Mouse (Mus musculus) kidney, embryonic 16.5 days (tissue): ENCODE measurements around the gene Ifrd2. TPM values are rescaled to one million over a fixed set of nuclear protein-coding genes. Genes with fewer than 3 reads are reported as not detected.

Experiments
- ATAC-seq: fragments of 200-750 bp; cut with Nextera tagmentation; 2 replicates; pipeline ENCODE4 v1.8.0; 2017; ENCODE audit warnings: moderate TSS enrichment; ENCODE audit not compliant: low FRiP score, low TSS enrichment
- H3K27ac ChIP-seq: fragments of 300-500 bp; sonication (generic); 2 replicates; pipeline ENCODE4 v1.5.1; 2014; ENCODE audit warnings: low read length
- H3K27me3 ChIP-seq: fragments of 300-500 bp; sonication (generic); 2 replicates; pipeline ENCODE4 v1.6.1; 2014; ENCODE audit warnings: low read length, control low read depth, mixed read lengths; ENCODE audit not compliant: insufficient read depth
- H3K36me3 ChIP-seq: fragments of 300-500 bp; sonication (generic); 2 replicates; pipeline ENCODE4 v1.6.1; 2014; ENCODE audit warnings: low read length, control low read depth, mixed read lengths; ENCODE audit not compliant: insufficient read depth
- H3K4me1 ChIP-seq: fragments of 300-500 bp; sonication (generic); 2 replicates; pipeline ENCODE4 v1.6.1; 2014; ENCODE audit warnings: low read length, control low read depth, mixed read lengths; ENCODE audit not compliant: insufficient read depth
- H3K4me2 ChIP-seq: fragments of 300-500 bp; sonication (generic); replicated peaks from 2 replicates; pipeline ENCODE4 v1.6.1; 2014; ENCODE audit warnings: low read depth, low read length
- H3K4me3 ChIP-seq: fragments of 300-500 bp; sonication (generic); 2 replicates; pipeline ENCODE4 v1.5.1; 2014; ENCODE audit warnings: mild to moderate bottlenecking, low read length
- H3K9ac ChIP-seq: fragments of 300-500 bp; sonication (generic); replicated peaks from 2 replicates; pipeline ENCODE4 v1.6.1; 2014; ENCODE audit warnings: low read length
- H3K9me3 ChIP-seq: fragments of 300-500 bp; sonication (generic); 2 replicates; pipeline ENCODE4 v1.6.1; 2016; ENCODE audit warnings: low read length, control low read depth
- WGBS: fragments of 180-500 bp; shearing (Covaris S2); extraction: QIAGEN DNeasy Blood & Tissue Kit; methylation state at CpG from one replicate; pipeline ENCODE4 v1.1.7; 2014; 5-methylcytosine and 5-hydroxymethylcytosine counted together
- polyA plus RNA-seq: library from polyadenylated mRNA; unstranded; fragments of >200 nt; fragmentation: Nextera tagmentation; extraction: Ambion mirVana; gene quantifications from 2 replicates; pipeline ENCODE4 v1.2.1, GENCODE M21; 2015

Ifrd2 gene
- polyA plus RNA-seq, 1 experiment from 2014 or later, result 64.3 TPM

DNA sequence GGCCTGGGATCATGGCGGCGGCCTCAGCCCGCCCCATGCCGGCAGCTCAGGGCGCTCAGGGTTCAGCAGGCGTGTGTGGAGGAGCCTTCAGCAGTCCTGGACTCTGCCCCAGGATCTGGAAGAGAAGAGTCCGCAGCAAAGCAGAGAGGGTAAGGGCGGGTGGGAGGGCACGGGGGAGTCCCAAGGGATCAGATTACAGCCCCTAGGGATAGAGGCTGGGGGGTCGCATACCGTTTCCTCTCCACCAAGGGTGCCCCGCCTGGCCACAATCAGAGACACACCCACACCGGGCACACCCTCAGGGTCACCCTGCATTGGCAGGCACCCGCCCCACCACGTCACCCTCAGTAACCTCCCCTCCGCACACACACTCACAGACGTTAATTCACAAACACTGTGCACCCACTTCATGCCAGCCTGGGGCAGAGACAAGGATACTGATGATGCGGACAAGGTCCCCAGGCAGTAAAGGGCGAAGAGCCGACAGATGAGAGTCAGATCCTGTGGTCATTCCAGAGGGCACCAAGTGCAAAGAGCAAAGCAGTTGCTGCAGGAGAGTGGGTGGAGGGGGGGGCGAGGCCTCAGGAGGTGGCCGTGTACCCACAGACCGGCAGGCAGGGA, 17.7 kb downstream of the Ifrd2 start:
- H3K4me1 ChIP-seq, result peaks cover 79% of the 10 kb centered on the region

DNA sequence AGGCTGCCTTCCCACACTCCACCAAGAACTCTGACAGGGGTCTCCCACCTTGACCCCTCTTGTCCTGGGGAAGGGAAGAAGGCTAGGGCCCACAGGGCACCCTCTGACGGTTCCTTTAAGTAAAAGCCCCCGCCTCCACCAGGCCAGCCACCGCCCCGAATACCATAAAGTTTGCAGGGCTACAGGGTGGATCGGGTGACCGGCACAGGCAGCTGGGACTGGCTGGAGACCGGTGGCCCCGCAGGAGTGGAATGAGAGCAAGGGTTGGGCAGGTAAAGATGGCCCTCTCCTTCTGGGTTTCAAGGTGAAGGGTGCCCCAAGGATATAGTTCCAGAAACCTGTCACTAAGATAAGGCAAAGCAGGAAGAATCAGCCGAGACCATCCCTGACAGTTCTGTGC, 19.1 kb downstream of the Ifrd2 start:
- Histone ChIP-seq H3K36me3 (no peaks in the 10 kb centered on the region; the same call in 1 of the 2 replicates), H3K4me2 (peak overlapping the region; percentile 49), H3K9me3 (no peaks in the 10 kb centered on the region), H3K4me1 (peaks cover 83% of the 10 kb centered on the region), H3K27me3 (no peaks in the 10 kb centered on the region), H3K4me3 (peak overlapping the region; percentile 32), H3K27ac (peak overlapping the region; percentile 94), H3K9ac (peak overlapping the region; percentile 54)
- ATAC-seq, result no peak
- WGBS, result 15% methylated on average over 9 of the region's 9 CpGs

More for the DNA sequence above, 17.7 kb downstream of the Ifrd2 start:
- Histone ChIP-seq H3K27ac (peak overlapping the region; percentile 94), H3K4me3 (peak overlapping the region; percentile 40), H3K27me3 (no peaks in the 10 kb centered on the region), H3K9me3 (no peaks in the 10 kb centered on the region), H3K9ac (peak overlapping the region; percentile 73), H3K36me3 (peaks cover 3% of the 10 kb centered on the region; the same call in 1 of the 2 replicates), H3K4me2 (peak overlapping the region; percentile 60)
- 25% methylated on average over 22 of the region's 23 CpGs for whole genome bisulfite sequencing
- ATAC-seq, result peak; percentile 78

DNA sequence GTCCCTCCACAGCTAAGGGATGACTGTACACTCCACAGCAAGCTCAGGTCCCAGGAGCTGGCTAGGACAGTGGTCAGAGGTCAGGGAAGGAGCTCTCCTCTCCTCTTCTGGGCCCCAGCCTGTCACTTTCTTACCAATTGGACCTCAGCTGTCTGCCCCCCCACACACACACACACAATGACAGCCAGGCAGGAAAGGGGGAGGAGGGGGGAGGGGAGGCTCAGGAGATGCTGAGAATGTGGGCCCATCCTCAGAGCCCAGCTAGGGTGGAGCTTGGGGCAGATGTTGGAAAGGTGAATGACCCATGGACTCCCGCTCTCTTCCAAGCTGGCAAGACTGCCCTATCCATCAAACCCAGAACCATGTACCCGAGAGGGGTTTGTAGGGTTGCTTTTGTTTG, 19.6 kb downstream of the Ifrd2 start:
- Histone ChIP-seq H3K27me3 (no peaks in the 10 kb centered on the region), H3K4me2 (peak overlapping the region; percentile 49), H3K27ac (peak overlapping the region; percentile 94), H3K4me3 (peak overlapping the region; percentile 32), H3K9ac (peak overlapping the region; percentile 54), H3K9me3 (no peaks in the 10 kb centered on the region), H3K36me3 (no peaks in the 10 kb centered on the region), H3K4me1 (peaks cover 84% of the 10 kb centered on the region)
- ATAC-seq, result no peak
- WGBS, result 54% methylated on average over 2 of the region's 2 CpGs

DNA sequence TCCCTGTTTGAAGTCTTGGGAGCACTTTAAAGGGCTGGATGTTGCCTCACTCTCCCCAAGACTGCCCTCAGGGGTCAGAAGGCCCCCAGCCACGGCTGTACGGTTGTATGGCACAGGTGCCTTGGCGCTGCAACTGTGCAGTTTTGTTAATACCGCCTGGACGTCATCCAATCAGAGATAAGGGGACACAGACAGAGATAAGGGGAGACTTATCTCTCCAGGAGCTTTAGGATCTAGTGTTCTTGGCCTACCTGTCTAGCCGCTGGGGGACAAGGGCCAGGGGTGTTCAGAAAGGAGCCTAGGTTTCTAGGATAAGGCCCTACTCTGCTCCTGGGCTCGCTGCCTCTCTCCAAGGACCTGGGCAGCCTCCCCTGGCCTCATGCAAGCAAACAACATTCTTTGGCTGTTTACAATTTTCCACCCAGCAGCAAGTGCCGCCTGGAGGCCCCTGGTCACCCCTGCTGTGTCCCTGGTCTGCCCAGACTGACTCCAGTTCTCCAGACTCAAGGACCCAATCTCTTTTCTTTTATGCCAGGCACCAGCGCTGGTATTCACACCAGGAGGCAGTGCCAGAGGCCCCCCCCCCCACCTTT, 20.3 kb downstream of the Ifrd2 start:
- 63% methylated on average over 9 of the region's 9 CpGs for WGBS
- H3K4me3 ChIP-seq, result peak overlapping the region; percentile 32; the same call in 1 of the 2 replicates
- H3K27me3 ChIP-seq, result no peaks in the 10 kb centered on the region
- H3K27ac ChIP-seq, result peak overlapping the region; percentile 94
- peak overlapping the region; percentile 49 for H3K4me2 ChIP-seq
- H3K9ac ChIP-seq, result peak overlapping the region; percentile 54
- H3K36me3 ChIP-seq, result no peaks in the 10 kb centered on the region
- H3K9me3 ChIP-seq, result no peaks in the 10 kb centered on the region
- H3K4me1 ChIP-seq, result peaks cover 84% of the 10 kb centered on the region
- no peak for ATAC-seq

DNA sequence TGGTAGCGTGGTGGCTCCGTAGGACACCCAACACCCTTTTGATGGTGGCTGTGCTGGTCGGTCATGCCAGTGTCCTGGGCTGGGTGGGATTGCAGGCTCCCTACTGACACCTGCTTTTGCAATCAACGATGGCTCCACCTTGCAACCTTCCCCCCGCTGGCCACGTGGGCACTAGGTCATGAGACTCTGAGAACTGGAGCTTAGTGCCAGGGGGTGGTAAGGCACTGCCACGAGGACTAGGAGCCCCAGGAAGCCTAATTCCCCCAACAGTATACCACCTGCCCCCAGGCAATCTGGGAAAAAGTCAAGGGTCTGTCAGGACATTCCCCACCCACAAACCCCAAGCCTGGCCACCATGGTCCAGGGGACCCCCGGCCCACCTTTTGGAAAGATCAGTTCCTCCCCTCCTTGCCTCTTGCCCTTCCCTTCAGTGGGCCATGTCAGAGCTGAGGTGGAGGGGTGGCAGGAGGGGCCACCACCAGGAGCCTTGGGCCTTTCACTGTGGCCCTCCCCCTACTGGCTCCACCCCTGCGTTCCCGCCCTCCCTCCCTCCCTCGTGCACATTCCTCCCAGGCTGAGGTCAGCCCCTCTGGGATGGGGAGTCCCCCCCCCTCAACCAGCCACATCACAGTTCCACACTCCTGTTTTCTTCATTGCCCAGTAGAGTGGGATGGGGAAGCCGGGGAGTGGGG, 21.4 kb downstream of the Ifrd2 start, which contains the start of gene Sema3b:
TSS of gene Sema3b (minus strand) at position 489 of the 692 bp plus-strand sequence.
- ATAC-seq, result no peak
- Histone ChIP-seq H3K9ac (peak within 1 kb of the TSS; percentile 34; the same call in 1 of the 2 replicates), H3K4me3 (no peak within 1 kb of the TSS), H3K27ac (peak within 1 kb of the TSS; percentile 94), H3K4me2 (peak within 1 kb of the TSS; percentile 49; the same call in 1 of the 2 replicates), H3K36me3 (peaks cover 1% of the 10 kb centered on the region; the same call in 1 of the 2 replicates), H3K4me1 (peaks cover 77% of the 10 kb centered on the region), H3K9me3 (no peaks in the 10 kb centered on the region), H3K27me3 (no peaks in the 10 kb centered on the region)
- WGBS, result 38% methylated on average over 11 of the region's 12 CpGs

DNA sequence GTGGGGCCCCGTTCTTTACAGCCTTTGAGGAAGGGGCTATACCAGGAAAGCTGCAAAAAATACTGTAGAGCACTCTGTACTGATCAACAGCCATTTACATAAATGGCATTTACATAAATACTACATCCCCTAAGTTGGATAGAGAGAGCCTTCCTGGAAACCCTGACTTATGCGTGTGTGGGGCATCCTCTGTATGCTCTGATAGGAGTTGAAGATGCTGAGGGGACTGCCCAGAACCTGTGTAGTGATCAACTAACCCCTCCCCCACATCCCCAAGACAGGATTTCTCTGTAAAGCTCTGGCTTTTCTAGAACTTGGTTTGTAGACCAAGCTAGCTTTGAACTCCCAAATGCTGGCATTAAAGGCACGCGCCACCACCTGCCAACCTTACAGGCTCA, 22.0 kb downstream of the Ifrd2 start:
- Histone ChIP-seq H3K36me3 (peaks cover 7% of the 10 kb centered on the region; the same call in 1 of the 2 replicates), H3K4me2 (no peak overlapping the region), H3K4me1 (peaks cover 72% of the 10 kb centered on the region), H3K4me3 (no peak overlapping the region), H3K9me3 (no peaks in the 10 kb centered on the region), H3K27me3 (no peaks in the 10 kb centered on the region), H3K27ac (no peak overlapping the region), H3K9ac (no peak overlapping the region; the same call in 1 of the 2 replicates)
- 66% methylated on average over 4 of the region's 4 CpGs for WGBS
- ATAC-seq, result no peak

DNA sequence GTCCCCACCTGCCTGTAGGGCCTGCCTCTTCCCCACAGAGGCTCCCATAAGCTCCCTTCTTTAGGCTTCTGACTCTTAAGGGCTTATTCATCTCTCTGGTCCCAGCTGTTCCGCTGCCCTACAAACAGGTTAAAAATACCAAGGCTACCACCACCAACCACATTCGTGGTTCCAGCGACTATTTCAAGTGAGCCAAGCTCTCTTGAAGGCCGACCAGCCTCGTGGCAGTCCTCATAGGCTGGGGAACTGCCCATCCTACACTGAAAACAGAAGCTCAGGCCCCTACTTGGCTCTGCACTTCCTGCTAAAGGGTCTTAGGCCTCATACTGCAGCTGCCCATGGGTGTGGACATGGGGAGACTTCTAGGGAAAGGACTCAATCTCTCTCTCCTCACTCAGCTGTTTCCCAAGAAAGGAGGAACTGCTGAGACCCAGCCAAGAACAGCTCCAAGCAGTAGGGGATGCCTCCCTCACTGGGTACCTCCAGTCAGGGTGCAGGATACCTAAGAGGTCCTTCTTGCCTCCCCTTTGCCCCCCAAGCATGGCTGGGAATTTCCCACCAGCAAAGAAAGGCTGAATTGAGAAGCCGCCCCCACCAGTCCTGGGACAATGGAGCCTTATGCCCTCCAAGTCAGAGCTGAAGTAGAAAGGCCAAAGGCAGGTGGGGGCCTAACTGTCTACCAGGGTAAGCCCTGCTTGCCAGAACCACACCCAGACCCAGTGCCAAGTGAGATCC, 24.2 kb downstream of the Ifrd2 start:
- Histone ChIP-seq H3K9ac (peak overlapping the region; percentile 77), H3K27me3 (no peaks in the 10 kb centered on the region), H3K9me3 (no peaks in the 10 kb centered on the region), H3K4me1 (peaks cover 50% of the 10 kb centered on the region), H3K4me2 (peak overlapping the region; percentile 86), H3K36me3 (peaks cover 28% of the 10 kb centered on the region), H3K4me3 (peak overlapping the region; percentile 46; the same call in 1 of the 2 replicates), H3K27ac (peak overlapping the region; percentile 95)
- no peak; the same call in 1 of the 2 replicates for ATAC-seq
- 79% methylated on average over 6 of the region's 6 CpGs for WGBS

DNA sequence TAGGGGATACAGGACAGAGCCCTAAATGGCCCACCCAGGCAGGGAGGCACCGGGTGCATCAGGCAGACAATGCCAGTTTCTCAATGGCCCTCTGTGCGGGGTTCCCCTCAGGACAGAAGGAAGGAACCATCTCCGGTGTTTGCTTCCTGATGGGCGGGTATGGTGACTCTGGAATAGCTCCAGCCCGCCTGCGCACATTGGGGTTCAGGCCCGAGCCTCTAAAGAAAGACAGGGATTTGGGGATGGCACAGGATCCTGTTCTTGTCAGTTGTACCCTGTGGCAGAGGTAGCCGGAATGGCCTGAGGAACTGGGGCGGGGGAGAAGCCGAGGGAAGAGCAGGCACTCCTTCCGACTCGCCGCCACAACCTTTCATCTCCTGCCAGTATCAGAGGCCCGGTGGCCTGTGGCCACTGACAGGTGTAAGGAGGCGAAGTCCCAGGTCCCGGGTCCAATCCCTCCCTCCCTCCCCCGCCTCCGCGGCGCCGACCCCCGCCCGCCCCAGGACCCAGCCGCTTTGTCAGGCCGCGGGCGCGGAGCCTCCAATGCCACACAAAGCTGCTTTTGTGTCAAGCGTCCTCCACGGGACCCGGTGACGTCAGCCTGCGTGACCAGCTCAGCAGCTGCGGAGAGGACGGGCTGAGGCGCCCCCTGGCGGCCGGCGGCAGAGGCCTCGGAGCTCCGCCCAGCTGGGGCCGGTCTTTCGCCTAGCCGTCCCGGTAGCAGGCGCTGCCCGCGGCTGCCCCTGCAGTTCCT, 24.9 kb downstream of the Ifrd2 start:
- Histone ChIP-seq H3K4me3 (peak overlapping the region; percentile 46), H3K4me1 (peaks cover 42% of the 10 kb centered on the region), H3K4me2 (peak overlapping the region; percentile 86), H3K36me3 (peaks cover 33% of the 10 kb centered on the region), H3K9me3 (no peaks in the 10 kb centered on the region), H3K9ac (peak overlapping the region; percentile 77), H3K27me3 (no peaks in the 10 kb centered on the region), H3K27ac (peak overlapping the region; percentile 95)
- WGBS, result 5% methylated on average over 38 of the region's 48 CpGs
- ATAC-seq, result peak; percentile 94
